Mouse (Mus musculus): ENCODE measurements at regions not wholly inside any gene's neighbourhood (a gene's known extent, or its start where the extent isn't known, plus 50 kb on each side); places are given as distances from the start of the nearest gene placed in this dataset.

DNA sequence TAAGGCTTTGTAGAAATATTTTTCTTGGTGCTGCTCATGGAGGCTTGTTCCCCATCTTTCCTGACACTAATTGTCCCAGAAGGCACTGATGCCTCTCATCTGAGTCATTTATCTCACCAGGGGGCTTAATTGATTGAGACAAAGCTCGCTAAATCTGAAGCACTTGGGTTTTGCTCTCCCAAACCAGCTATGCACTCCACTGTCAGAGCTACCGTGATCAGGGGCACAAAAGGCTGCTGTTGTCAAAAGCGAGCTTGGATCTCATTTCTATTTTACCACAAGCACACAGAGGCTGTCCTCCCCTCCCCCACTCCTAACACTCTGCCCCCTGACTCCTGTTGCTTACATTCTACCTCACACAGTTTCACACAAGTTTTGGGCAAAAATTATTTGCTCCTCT lies 443.5 kb upstream of the Nr2f1 start:
- Histone ChIP-seq H3K4me2 (no peak overlapping the region), H3K4me1 (replicated peaks) (no peaks in the 10 kb centered on the region), H3K27me3 (no peaks in the 10 kb centered on the region), H3K9me3 (replicated peaks) (no peaks in the 10 kb centered on the region), H3K9ac (no peak overlapping the region), H3K27ac (no peak overlapping the region), H3K36me3 (no peaks in the 10 kb centered on the region), H3K4me3 (no peak overlapping the region)
- no peak for ATAC-seq (replicated peaks; ENCODE audit: insufficient number of reproducible peaks, insufficient read depth, low FRiP score, low read depth)
- WGBS = 12% methylated on average over 3 of the region's 3 CpGs

DNA sequence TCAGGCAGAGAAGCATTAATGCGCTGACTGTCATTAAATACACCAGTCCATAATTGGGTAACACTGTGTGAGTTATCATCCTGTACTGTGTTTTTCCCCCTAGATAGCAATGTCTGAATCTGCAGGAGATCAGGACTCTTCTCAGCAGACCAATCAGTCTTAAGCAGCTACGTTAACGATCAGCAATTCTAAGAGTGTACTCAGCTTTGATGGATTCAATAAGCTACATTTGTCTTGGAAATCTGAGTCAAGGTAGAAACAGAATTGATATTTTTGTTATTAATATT lies 442.8 kb upstream of the Nr2f1 start:
- H3K9me3 ChIP-seq (replicated peaks) = no peaks in the 10 kb centered on the region
- H3K4me1 ChIP-seq (replicated peaks) = no peaks in the 10 kb centered on the region
- H3K4me3 ChIP-seq = no peak overlapping the region
- H3K4me2 ChIP-seq = no peak overlapping the region
- WGBS = 76% methylated on average over 3 of the region's 3 CpGs
- no peaks in the 10 kb centered on the region for H3K36me3 ChIP-seq
- ATAC-seq (replicated peaks; ENCODE audit: insufficient number of reproducible peaks, insufficient read depth, low FRiP score, low read depth) = no peak
- no peaks in the 10 kb centered on the region for H3K27me3 ChIP-seq
- H3K9ac ChIP-seq = no peak overlapping the region
- no peak overlapping the region for H3K27ac ChIP-seq

DNA sequence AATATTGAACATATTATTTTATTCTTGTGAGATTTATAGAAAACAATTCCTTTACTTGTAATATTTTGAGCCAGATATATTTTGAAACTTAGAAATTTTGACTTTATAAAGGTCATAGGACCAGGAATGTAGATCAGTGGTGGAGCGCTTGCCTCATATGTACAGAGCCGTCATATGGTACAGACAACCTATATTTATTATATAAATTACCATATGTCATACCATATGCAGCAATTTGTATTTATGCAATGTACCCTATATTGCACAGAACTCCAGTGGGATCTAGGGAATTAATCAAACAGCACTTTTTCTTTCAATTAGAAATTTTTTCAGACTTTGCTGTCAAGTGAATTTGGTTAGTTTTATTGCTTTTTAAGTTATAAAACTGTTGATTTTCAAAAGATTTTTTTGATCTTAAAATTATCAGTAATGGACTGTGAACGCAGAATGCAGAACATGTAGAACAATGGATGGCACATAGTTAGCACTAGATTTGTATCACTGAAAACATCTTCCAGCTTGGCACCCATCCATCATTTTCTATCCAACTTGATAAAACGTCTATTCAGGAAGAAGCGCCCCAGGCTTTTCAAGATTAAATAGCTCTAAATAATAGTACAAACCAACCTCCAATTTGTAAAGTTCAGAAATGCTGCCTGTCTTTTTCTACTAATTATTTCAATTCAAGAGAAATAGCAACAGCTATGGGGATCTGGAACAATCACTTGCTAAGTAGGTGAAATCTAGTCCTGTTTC lies 442.3 kb upstream of the Nr2f1 start:
- no peak for ATAC-seq (replicated peaks; ENCODE audit: insufficient number of reproducible peaks, insufficient read depth, low FRiP score, low read depth)
- Histone ChIP-seq H3K4me2 (no peak overlapping the region), H3K36me3 (no peaks in the 10 kb centered on the region), H3K9ac (no peak overlapping the region), H3K27me3 (no peaks in the 10 kb centered on the region), H3K9me3 (replicated peaks) (no peaks in the 10 kb centered on the region), H3K27ac (no peak overlapping the region), H3K4me3 (no peak overlapping the region), H3K4me1 (replicated peaks) (no peaks in the 10 kb centered on the region)
- 70% methylated on average over 5 of the region's 5 CpGs for WGBS

DNA sequence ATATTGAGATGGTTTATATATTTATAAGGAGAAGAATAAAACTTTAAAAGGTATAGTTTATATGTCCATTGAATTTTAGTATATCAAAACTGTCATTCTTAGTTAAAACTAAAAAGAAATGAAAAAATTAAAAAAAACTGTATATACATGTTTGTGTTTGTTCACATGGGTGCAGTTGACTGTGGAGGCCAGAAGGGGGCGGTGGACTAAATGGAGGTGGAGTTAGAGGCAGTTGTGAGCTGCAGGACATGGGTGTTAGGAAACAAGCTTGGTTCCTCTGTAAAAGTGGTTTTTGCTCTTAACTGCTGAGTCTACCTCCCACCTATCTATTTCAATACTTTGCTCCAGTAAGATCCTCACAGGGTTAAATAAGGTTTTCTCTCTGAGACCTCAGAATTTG lies 440.8 kb upstream of the Nr2f1 start:
- H3K4me2 ChIP-seq = no peak overlapping the region
- no peak overlapping the region for H3K4me3 ChIP-seq
- no peak overlapping the region for H3K27ac ChIP-seq
- WGBS = 67% methylated on average over 1 of the region's 1 CpGs
- no peaks in the 10 kb centered on the region for H3K27me3 ChIP-seq
- H3K36me3 ChIP-seq = no peaks in the 10 kb centered on the region
- H3K9me3 ChIP-seq (replicated peaks) = no peaks in the 10 kb centered on the region
- ATAC-seq (replicated peaks; ENCODE audit: insufficient number of reproducible peaks, insufficient read depth, low FRiP score, low read depth) = no peak
- H3K4me1 ChIP-seq (replicated peaks) = no peaks in the 10 kb centered on the region
- H3K9ac ChIP-seq = no peak overlapping the region

DNA sequence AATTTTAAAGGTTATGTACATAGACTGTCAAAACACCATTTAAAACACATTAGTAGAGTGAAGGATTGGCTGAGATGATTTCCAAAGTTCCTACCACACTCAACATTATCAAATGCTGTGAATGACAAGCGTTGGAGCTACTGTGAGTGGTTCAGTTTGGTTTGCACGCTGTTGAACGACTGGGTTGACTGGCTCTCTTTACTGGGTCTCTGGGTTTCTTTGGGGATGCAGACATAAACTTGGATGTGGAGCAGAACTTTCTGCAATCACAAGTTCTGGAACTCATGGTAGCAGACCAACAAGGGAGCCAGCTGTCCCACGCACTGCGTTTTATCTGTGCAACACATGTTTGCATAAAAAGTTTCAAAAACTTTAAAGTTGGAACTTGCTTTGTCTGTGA lies 438.9 kb upstream of the Nr2f1 start:
- Histone ChIP-seq H3K4me1 (replicated peaks) (no peaks in the 10 kb centered on the region), H3K27me3 (no peaks in the 10 kb centered on the region), H3K4me2 (no peak overlapping the region), H3K4me3 (no peak overlapping the region), H3K9me3 (replicated peaks) (no peaks in the 10 kb centered on the region), H3K27ac (no peak overlapping the region), H3K9ac (no peak overlapping the region), H3K36me3 (no peaks in the 10 kb centered on the region)
- no peak for ATAC-seq (replicated peaks; ENCODE audit: insufficient number of reproducible peaks, insufficient read depth, low FRiP score, low read depth)
- 70% methylated on average over 5 of the region's 5 CpGs for WGBS

DNA sequence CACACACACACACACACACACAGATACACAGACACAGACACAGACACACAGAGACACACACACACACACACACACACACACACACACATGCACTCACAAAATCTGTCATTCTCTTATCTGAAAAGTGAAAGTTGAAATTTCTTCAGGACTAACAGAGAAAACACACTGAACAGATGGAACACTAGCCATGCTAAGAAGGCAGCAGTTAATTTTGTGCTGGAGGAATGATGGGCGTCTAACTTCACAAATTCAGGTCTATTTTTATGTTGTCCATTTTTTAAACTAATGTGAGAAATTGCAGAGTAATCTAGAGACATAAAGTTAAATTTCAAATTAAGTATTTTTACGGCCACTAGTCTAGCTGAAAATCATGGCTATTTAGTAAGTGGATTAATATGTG lies 432.1 kb upstream of the Nr2f1 start:
- no peaks in the 10 kb centered on the region for H3K9me3 ChIP-seq (replicated peaks)
- no peak for ATAC-seq (replicated peaks; ENCODE audit: insufficient number of reproducible peaks, insufficient read depth, low FRiP score, low read depth)
- no peaks in the 10 kb centered on the region for H3K27me3 ChIP-seq
- H3K4me2 ChIP-seq = no peak overlapping the region
- no peaks in the 10 kb centered on the region for H3K36me3 ChIP-seq
- H3K9ac ChIP-seq = no peak overlapping the region
- no peak overlapping the region for H3K4me3 ChIP-seq
- H3K27ac ChIP-seq = no peak overlapping the region
- WGBS = 78% methylated on average over 2 of the region's 2 CpGs
- H3K4me1 ChIP-seq (replicated peaks) = no peaks in the 10 kb centered on the region

DNA sequence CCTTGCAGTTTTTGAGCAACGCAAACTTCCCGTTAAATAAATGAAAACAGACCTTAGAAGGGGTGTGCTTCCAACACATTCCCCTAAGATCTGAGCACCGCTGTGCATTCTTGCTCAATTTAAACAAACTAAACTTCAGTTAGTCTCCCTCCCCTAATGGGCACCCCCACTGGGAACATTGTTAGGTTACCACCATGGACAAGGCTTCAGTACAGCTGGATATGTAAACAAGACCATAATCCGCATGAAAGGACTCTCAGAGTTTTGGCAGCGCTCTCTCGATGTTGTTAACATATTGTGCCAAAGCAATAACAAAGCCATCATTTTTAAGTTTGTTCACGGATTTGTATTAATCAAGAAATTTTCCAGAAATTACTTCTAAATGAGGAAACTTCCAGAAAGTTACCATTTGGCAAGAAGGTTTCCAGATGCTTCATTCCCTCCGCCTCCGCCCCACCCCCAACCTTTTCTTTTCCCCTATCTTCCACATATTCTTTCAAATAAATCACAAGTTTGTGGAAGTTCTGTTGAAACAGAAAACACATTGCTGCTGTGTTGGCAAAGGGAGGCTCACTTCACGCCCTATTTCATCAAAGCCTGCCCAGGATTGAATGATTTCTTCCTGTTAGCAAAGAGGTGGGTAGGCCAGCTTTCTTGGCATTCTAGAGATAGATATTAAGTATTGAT lies 429.6 kb upstream of the Nr2f1 start:
- Histone ChIP-seq H3K9me3 (replicated peaks) (no peaks in the 10 kb centered on the region), H3K27ac (no peak overlapping the region), H3K9ac (no peak overlapping the region), H3K27me3 (no peaks in the 10 kb centered on the region), H3K36me3 (no peaks in the 10 kb centered on the region), H3K4me1 (replicated peaks) (no peaks in the 10 kb centered on the region), H3K4me2 (no peak overlapping the region), H3K4me3 (no peak overlapping the region)
- no peak for ATAC-seq (replicated peaks; ENCODE audit: insufficient number of reproducible peaks, insufficient read depth, low FRiP score, low read depth)
- 43% methylated on average over 10 of the region's 10 CpGs for WGBS

DNA sequence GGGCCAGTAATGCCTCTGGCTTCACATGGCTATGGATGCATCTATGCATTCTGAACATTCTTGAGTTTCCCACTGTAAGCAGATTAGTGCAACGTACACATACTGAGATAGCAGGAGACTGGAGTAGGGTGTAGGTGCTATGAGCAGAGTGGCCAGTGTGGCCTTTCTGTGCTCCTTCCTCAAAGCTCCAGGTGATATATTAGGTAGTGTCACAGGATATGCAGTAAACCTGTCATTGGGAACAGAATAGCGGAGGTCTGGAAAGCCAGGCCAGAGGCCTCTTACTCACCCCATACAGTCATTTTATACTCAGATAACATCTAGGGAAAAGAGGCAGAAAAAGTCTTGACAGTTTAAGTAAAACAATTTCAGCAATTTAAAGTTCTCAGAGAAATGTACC lies 424.1 kb upstream of the Nr2f1 start:
- no peaks in the 10 kb centered on the region for H3K4me1 ChIP-seq (replicated peaks)
- H3K4me2 ChIP-seq = no peak overlapping the region
- ATAC-seq (replicated peaks; ENCODE audit: insufficient number of reproducible peaks, insufficient read depth, low FRiP score, low read depth) = no peak
- 60% methylated on average over 2 of the region's 2 CpGs for WGBS
- H3K9me3 ChIP-seq (replicated peaks) = no peaks in the 10 kb centered on the region
- H3K4me3 ChIP-seq = no peak overlapping the region
- H3K27ac ChIP-seq = no peak overlapping the region
- H3K36me3 ChIP-seq = no peaks in the 10 kb centered on the region
- no peaks in the 10 kb centered on the region for H3K27me3 ChIP-seq
- H3K9ac ChIP-seq = no peak overlapping the region

DNA sequence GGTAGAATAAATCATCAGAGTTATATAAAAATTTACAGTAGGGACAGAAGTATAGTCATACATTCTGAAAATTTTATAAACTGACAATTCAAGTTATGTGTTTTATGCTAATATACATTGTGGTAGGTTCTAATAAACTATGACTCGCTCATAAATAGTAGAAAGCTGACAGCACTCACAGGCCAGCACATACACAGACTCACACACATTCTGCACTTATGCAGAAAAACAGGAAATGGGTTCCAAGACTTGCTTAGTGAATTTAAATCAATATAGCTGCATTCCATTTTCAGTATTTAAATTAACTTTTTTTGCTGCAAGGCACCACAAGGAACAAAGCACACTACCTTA lies 403.3 kb upstream of the Nr2f1 start:
- Histone ChIP-seq H3K4me3 (no peak overlapping the region), H3K4me2 (no peak overlapping the region), H3K9me3 (replicated peaks) (no peaks in the 10 kb centered on the region), H3K4me1 (replicated peaks) (no peaks in the 10 kb centered on the region), H3K27me3 (no peaks in the 10 kb centered on the region), H3K27ac (no peak overlapping the region), H3K36me3 (no peaks in the 10 kb centered on the region), H3K9ac (no peak overlapping the region)
- ATAC-seq (replicated peaks; ENCODE audit: insufficient number of reproducible peaks, insufficient read depth, low FRiP score, low read depth) = no peak
- 82% methylated on average over 1 of the region's 1 CpGs for WGBS

DNA sequence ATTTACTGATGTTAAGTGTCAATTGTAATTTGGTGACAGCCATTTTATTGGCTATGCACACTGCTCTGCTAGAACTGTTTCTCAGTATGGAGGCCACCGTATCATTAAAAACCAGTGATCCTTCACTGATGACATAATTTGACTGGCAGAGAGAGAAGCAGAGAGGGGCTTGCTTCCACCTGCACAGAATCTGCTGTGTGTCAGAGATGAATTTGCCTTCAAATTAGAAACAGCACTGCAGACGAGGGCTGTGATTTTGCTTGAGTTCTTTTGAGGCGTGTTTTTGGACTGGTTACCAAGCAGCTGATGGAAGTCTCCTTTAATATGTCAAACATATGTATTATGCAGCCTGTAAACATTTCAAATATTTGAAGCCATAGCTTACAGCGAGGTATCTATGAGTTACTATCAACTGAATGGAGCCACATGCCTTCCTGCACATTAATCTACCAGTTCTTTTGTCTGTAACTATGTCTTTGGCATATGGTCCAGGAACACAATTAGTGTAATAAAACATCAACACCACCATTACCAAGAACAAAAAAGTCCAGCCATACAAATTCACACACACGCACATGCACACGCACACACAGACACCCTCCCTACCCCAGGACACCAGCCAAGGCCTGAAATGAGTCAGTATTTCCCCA lies 402.8 kb upstream of the Nr2f1 start:
- H3K4me3 ChIP-seq = no peak overlapping the region
- no peak for ATAC-seq (replicated peaks; ENCODE audit: insufficient number of reproducible peaks, insufficient read depth, low FRiP score, low read depth)
- H3K9me3 ChIP-seq (replicated peaks) = no peaks in the 10 kb centered on the region
- WGBS = 75% methylated on average over 6 of the region's 6 CpGs
- H3K9ac ChIP-seq = no peak overlapping the region
- H3K27ac ChIP-seq = no peak overlapping the region
- H3K4me2 ChIP-seq = no peak overlapping the region
- H3K4me1 ChIP-seq (replicated peaks) = no peaks in the 10 kb centered on the region
- H3K27me3 ChIP-seq = no peaks in the 10 kb centered on the region
- H3K36me3 ChIP-seq = no peaks in the 10 kb centered on the region

DNA sequence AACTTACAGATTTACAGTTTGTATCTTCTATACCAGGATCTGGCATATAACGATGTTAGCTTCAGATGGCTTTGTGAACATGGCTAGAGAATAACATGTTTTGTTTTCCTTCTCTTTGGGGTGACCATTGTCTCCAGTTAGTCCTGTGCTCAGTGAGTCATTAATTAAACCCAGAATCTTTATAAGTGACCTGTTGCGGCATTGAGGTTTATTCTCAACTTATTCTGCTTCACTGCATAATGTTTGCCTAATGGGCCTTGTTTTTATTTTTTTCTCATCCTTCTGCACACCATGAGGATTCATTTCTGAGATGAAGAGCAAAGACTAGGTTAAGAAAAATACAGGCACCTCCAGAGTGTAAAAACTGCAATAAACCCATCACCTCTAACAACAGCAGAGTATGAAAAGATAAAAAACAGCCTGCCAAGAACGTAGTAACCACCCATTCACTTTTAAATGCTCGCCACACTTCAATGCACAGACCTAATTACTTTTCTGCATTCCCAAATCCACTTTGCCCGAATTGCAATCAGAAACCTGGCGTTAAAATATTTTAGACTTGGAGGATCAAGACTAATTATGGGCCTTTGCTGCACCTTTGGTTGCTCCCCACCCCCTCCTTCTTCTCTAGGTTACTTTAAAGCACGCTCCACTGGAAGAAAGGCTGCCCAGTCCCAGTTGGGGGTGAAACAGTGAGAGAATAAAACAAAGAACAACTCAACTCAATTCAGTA lies 381.5 kb upstream of the Nr2f1 start:
- no peak for ATAC-seq (replicated peaks; ENCODE audit: insufficient number of reproducible peaks, insufficient read depth, low FRiP score, low read depth)
- H3K4me1 ChIP-seq (replicated peaks) = no peaks in the 10 kb centered on the region
- H3K36me3 ChIP-seq = no peaks in the 10 kb centered on the region
- no peak overlapping the region for H3K9ac ChIP-seq
- no peak overlapping the region for H3K27ac ChIP-seq
- H3K9me3 ChIP-seq (replicated peaks) = no peaks in the 10 kb centered on the region
- no peak overlapping the region for H3K4me2 ChIP-seq
- H3K27me3 ChIP-seq = no peaks in the 10 kb centered on the region
- H3K4me3 ChIP-seq = no peak overlapping the region
- 64% methylated on average over 7 of the region's 7 CpGs for WGBS
